Mouse (Mus musculus) testis, adult 2 months (tissue): ENCODE measurements around the gene Tex52. TPM values are rescaled to one million over a fixed set of nuclear protein-coding genes. Genes with fewer than 3 reads are reported as not detected.

ENCODE experiments used
- H3K27ac ChIP-seq: fragments of 200-500 bp; 2 replicates; pipeline ENCODE4 v1.5.1; 2012; ENCODE audit warnings: low read depth, low read length; ENCODE audit not compliant: control insufficient read depth, insufficient read depth
- H3K27me3 ChIP-seq: fragments of 200-500 bp; 2 replicates; pipeline ENCODE4 v1.6.1; 2012; ENCODE audit warnings: mild to moderate bottlenecking, low read length, moderate library complexity; ENCODE audit not compliant: control insufficient read depth, insufficient read depth
- H3K36me3 ChIP-seq: fragments of 200-500 bp; 2 replicates; pipeline ENCODE4 v1.6.1; 2012; ENCODE audit warnings: mild to moderate bottlenecking, low read length; ENCODE audit not compliant: control insufficient read depth, insufficient read depth
- H3K4me1 ChIP-seq: fragments of 200-500 bp; 2 replicates; pipeline ENCODE4 v1.6.1; 2012; ENCODE audit warnings: low read length; ENCODE audit not compliant: control insufficient read depth, insufficient read depth
- H3K4me3 ChIP-seq: fragments of 200-500 bp; 2 replicates; pipeline ENCODE4 v1.5.1; 2012; ENCODE audit warnings: low read depth, mild to moderate bottlenecking, low read length, moderate library complexity, mixed read lengths; ENCODE audit not compliant: control insufficient read depth
- CTCF ChIP-seq: fragments of 200-500 bp; IDR thresholded peaks from 2 replicates; pipeline ENCODE4 v1.5.1; 2012; ENCODE audit warnings: low read depth, mild to moderate bottlenecking, inconsistent platforms, low read length, moderate library complexity; ENCODE audit not compliant: control insufficient read depth, insufficient read depth, insufficient replicate concordance
- POLR2A ChIP-seq: fragments of 200-500 bp; IDR thresholded peaks from 2 replicates; pipeline ENCODE4 v1.6.1; 2012; ENCODE audit warnings: low read depth, mild to moderate bottlenecking, inconsistent platforms, low read length, moderate library complexity; ENCODE audit not compliant: control insufficient read depth
- polyA plus RNA-seq: library from polyadenylated mRNA; depleted of rRNA; stranded (reverse); fragments of >200 nt; gene quantifications from 2 replicates; pipeline ENCODE4 v1.2.3, GENCODE M21; 2012; rRNA removed

Tex52 gene
- polyA plus RNA-seq, 1 experiment: 44.5 TPM

GRCm38 (mm10) chr6:128429826-128430225 is 54.6 kb downstream of the Tex52 start:
- H3K36me3 ChIP-seq: peaks cover 3% of the 10 kb centered on the region
- no peak overlapping the region for H3K27ac ChIP-seq
- no peaks in the 10 kb centered on the region for H3K27me3 ChIP-seq
- no peak for TF ChIP-seq POLR2A
- no peak for TF ChIP-seq CTCF
- H3K4me3 ChIP-seq: no peak overlapping the region
- peaks cover 2% of the 10 kb centered on the region for H3K4me1 ChIP-seq

- H3K27ac ChIP-seq: no peak overlapping the region
- no peak overlapping the region for H3K4me3 ChIP-seq
- no peaks in the 10 kb centered on the region for H3K27me3 ChIP-seq
- TF ChIP-seq CTCF: no peak
- no peak for TF ChIP-seq POLR2A
- H3K36me3 ChIP-seq: peaks cover 3% of the 10 kb centered on the region
- peaks cover 2% of the 10 kb centered on the region; the same call in 1 of the 2 replicates for H3K4me1 ChIP-seq
Measured at GRCm38 (mm10) chr6:128432356-128432915, 57.2 kb downstream of the Tex52 start.

GRCm38 (mm10) chr6:128433566-128433965 is 58.3 kb downstream of the Tex52 start:
- Histone ChIP-seq H3K36me3 (peaks cover 3% of the 10 kb centered on the region), H3K4me3 (no peak overlapping the region), H3K4me1 (peaks cover 3% of the 10 kb centered on the region; the same call in 1 of the 2 replicates), H3K27me3 (no peaks in the 10 kb centered on the region), H3K27ac (no peak overlapping the region)
- TF ChIP-seq POLR2A: no peak
- no peak for TF ChIP-seq CTCF

Other genes starting within 250 kb of the Tex52 start
- gene Tspan9, start 231.9 kb upstream of the Tex52 start, polyA plus RNA-seq: 3.5 and 4.3 TPM in 2 replicates
- 0.05 and 0.25 TPM in 2 replicates for gene Tead4, start 74.6 kb upstream of the Tex52 start, polyA plus RNA-seq
- gene Tulp3, start 19.6 kb upstream of the Tex52 start, polyA plus RNA-seq: 4.4 and 5.4 TPM in 2 replicates
- 41.5 and 47.9 TPM in 2 replicates for gene Rhno1, start 12.5 kb upstream of the Tex52 start, polyA plus RNA-seq
- 126 and 128 TPM in 2 replicates for gene Foxm1, start 12.5 kb upstream of the Tex52 start, polyA plus RNA-seq
- gene Gm44596, start within 50 bp of the Tex52 start, polyA plus RNA-seq: not detected in 2 replicates
- 1.6 and 1.9 TPM in 2 replicates for gene Nrip2, start 23.8 kb downstream of the Tex52 start, polyA plus RNA-seq
- 13.8 and 15.7 TPM in 2 replicates for gene Itfg2, start 49.5 kb downstream of the Tex52 start, polyA plus RNA-seq
- 342 and 357 TPM in 2 replicates for gene Fkbp4, start 63.2 kb downstream of the Tex52 start, polyA plus RNA-seq
- 0.45 and 2.0 TPM in 2 replicates for gene Pzp, start 151.3 kb downstream of the Tex52 start, polyA plus RNA-seq
- gene A2ml1, start 206.2 kb downstream of the Tex52 start, polyA plus RNA-seq: 0.17 and 0.87 TPM in 2 replicates
- 0.19 TPM in 1 of 2 replicates, not detected in the other for gene Klrb1a, start 248.1 kb downstream of the Tex52 start, polyA plus RNA-seq